Mouse (Mus musculus): Measurements from ENCODE around the gene H6pd.

GRCm38 (mm10) chr4:149999510-149999900, 9.3 kb downstream of the H6pd start:
- no peak for TF ChIP-seq POLR2A (IDR thresholded peaks at IDR 0.05; ENCODE audit: extremely low read depth, insufficient read depth, low read length)
- TF ChIP-seq CTCF (IDR thresholded peaks at IDR 0.05; ENCODE audit: extremely low read depth, insufficient read depth, low read length) = no peak
